Mouse (Mus musculus) forebrain, embryonic 12.5 days (tissue): ENCODE results near the gene Map3k6. TPM values are rescaled to one million over a fixed set of nuclear protein-coding genes. Genes with fewer than 3 reads are reported as not detected.

Experiments
- ATAC-seq: fragments of 200-750 bp; cut with Nextera tagmentation; 2 replicates; pipeline ENCODE4 v1.8.0; 2017; ENCODE audit warnings: moderate TSS enrichment; ENCODE audit not compliant: low FRiP score
- H3K27ac ChIP-seq: fragments of 300-500 bp; sonication (generic); 2 replicates; pipeline ENCODE4 v1.5.1; 2016; ENCODE audit warnings: mild to moderate bottlenecking
- H3K27me3 ChIP-seq: fragments of 300-500 bp; sonication (generic); 2 replicates; pipeline ENCODE4 v1.6.1; 2016; ENCODE audit warnings: mild to moderate bottlenecking
- H3K36me3 ChIP-seq: fragments of 300-500 bp; sonication (generic); replicated peaks from 2 replicates; pipeline ENCODE4 v1.6.1; 2016; ENCODE audit warnings: mild to moderate bottlenecking
- H3K4me1 ChIP-seq: fragments of 300-500 bp; sonication (generic); 2 replicates; pipeline ENCODE4 v1.6.1; 2016
- H3K4me2 ChIP-seq: fragments of 300-500 bp; sonication (generic); 2 replicates; pipeline ENCODE4 v1.6.1; 2016; ENCODE audit warnings: mild to moderate bottlenecking, moderate library complexity
- H3K4me3 ChIP-seq: fragments of 300-500 bp; sonication (generic); replicated peaks from 2 replicates; pipeline ENCODE4 v1.5.1; 2016; ENCODE audit warnings: mild to moderate bottlenecking
- H3K9ac ChIP-seq: fragments of 300-500 bp; sonication (generic); 2 replicates; pipeline ENCODE4 v1.6.1; 2016; ENCODE audit warnings: mild to moderate bottlenecking
- H3K9me3 ChIP-seq: fragments of 300-500 bp; sonication (generic); 2 replicates; pipeline ENCODE4 v1.6.1; 2016
- WGBS: fragments of 180-500 bp; shearing (Covaris S2); methylation state at CpG from one replicate; pipeline ENCODE4 v1.1.7; 2016; 5-methylcytosine and 5-hydroxymethylcytosine counted together
- microRNA-seq: library from miRNA; unstranded; fragments of <30 nt; microRNA quantifications from one replicate; pipeline ENCODE4, GENCODE M21; 2017
- polyA plus RNA-seq: library from polyadenylated mRNA; unstranded; fragments of >200 nt; fragmentation: Nextera tagmentation; extraction: Ambion mirVana; gene quantifications from 2 replicates; pipeline ENCODE4 v1.2.1, GENCODE M21; 2016

The Map3k6 gene
- polyA plus RNA-seq, 1 experiment from 2014 or later: 1.3 TPM

DNA sequence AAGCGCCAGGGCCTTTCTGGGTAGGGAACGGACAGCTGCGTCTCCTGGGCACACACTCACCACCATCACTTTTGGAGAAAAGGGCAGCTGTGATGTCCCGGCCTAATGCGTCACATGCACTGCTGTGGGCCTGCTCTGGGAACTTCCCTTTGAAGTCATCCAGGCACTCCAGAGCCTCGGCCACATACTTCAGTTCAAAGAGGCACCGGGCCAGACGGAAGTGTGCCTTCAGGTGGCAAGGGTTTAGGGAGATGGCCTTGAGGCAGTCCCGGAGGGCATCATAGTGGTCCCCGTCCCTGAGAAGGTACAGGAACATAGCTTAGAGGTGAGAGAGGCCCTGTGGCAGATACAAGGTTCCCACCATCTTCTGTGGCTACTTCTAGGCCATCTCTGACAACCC lies 56.7 kb downstream of the Map3k6 start:
- 0 out of 2 replicates have a peak overlapping the region, but pooled peaks have one; percentile 12 for H3K9ac ChIP-seq
- H3K9me3 ChIP-seq: no peaks in the 10 kb centered on the region
- H3K4me1 ChIP-seq: peaks cover 36% of the 10 kb centered on the region
- ATAC-seq: no peak
- no peak overlapping the region for H3K4me3 ChIP-seq
- H3K27ac ChIP-seq: peak overlapping the region; percentile 66; the same call in 1 of the 2 replicates
- H3K27me3 ChIP-seq: 0 out of 2 replicates have a peak, but pooled peaks cover 3% of the 10 kb centered on the region
- peaks cover 55% of the 10 kb centered on the region for H3K36me3 ChIP-seq
- no peak overlapping the region for H3K4me2 ChIP-seq
- WGBS: 76% methylated on average over 10 of the region's 10 CpGs

DNA sequence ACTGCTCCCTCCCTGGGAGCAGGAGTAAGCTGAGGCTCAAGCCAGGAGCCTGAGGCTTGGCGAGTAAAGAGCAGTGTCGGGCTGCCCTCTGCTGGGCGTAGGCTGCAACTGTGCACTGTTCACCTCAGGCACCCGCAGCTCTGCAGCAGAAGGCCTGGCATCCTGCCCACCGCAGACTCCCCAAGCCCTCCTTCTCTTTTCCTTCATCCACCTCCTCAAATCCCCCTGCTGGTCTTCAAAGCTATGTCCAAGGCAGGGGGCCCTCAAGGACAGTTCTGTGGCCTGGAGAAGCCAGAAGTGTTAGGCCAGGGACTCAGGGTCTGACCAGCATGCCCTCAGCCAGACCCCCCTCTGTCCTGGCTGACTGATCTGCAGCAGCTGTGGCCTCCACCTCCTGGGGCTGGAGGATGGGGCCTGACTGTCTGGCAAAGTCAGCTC lies 57.2 kb downstream of the Map3k6 start:
- Histone ChIP-seq H3K4me2 (no peak overlapping the region), H3K4me3 (no peak overlapping the region), H3K27ac (peak overlapping the region; percentile 66), H3K27me3 (0 out of 2 replicates have a peak, but pooled peaks cover 3% of the 10 kb centered on the region), H3K36me3 (peaks cover 60% of the 10 kb centered on the region), H3K9ac (0 out of 2 replicates have a peak overlapping the region, but pooled peaks have one; percentile 12), H3K9me3 (no peaks in the 10 kb centered on the region), H3K4me1 (peaks cover 31% of the 10 kb centered on the region)
- peak; percentile 80 for ATAC-seq
- 5% methylated on average over 5 of the region's 5 CpGs for WGBS

DNA sequence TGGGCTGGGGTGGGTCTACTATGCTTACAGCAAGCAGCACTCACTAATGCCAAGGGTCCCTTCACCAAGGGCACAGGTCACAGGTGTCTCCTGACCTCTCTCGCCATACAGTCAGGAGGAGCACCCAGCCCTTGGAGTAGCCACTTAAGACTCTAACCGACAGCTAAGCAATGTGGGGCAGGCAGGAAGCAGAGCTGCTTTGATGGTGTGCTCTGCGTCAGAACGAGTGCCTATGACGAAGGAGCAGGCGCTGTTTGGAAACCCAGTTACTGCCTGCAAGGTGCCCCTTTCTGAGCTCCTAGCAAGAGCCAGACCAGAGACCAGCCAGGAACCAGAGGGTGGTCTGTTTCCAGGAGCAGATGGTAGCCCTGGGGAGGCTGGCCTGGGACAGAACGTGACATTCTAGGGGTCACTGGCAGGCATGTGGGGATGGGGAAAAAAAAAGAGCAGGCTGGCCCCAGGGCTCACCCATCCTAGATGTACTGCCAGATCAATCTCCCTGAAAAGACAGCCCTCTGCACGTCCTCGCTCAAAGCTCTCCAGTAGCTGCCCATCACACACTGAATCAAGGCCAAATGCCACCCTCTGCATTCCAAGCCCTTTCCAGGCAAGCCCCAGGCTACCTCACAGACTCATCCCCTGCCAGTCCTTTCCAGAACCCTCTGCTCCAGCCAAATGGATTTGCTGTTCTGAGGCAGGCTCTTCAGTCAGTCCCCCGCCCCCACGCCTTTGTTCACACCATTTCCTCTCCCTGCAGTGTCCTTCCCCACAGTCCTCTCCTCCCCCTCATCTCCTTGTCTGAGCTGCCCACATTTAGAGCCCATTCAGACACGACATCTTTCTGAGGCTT lies 58.1 kb downstream of the Map3k6 start:
- no peak overlapping the region for H3K4me2 ChIP-seq
- no peak overlapping the region for H3K4me3 ChIP-seq
- 41% methylated on average over 12 of the region's 12 CpGs for WGBS
- no peaks in the 10 kb centered on the region for H3K9me3 ChIP-seq
- H3K27me3 ChIP-seq: 0 out of 2 replicates have a peak, but pooled peaks cover 3% of the 10 kb centered on the region
- H3K36me3 ChIP-seq: peaks cover 68% of the 10 kb centered on the region
- H3K4me1 ChIP-seq: peaks cover 22% of the 10 kb centered on the region
- H3K27ac ChIP-seq: peak overlapping the region; percentile 53; the same call in 1 of the 2 replicates
- H3K9ac ChIP-seq: peak overlapping the region; percentile 12; the same call in 1 of the 2 replicates
- ATAC-seq: no peak

- Histone ChIP-seq H3K4me3 (no peak overlapping the region), H3K27me3 (0 out of 2 replicates have a peak, but pooled peaks cover 3% of the 10 kb centered on the region), H3K27ac (peak overlapping the region; percentile 53; the same call in 1 of the 2 replicates), H3K9ac (no peak overlapping the region), H3K36me3 (peaks cover 64% of the 10 kb centered on the region), H3K4me2 (no peak overlapping the region), H3K9me3 (no peaks in the 10 kb centered on the region), H3K4me1 (peaks cover 15% of the 10 kb centered on the region)
- no peak for ATAC-seq
- WGBS: 76% methylated on average over 5 of the region's 5 CpGs
These were observed 59.1 kb downstream of the Map3k6 start for GRCm38 (mm10) chr4:133299701-133300100.

DNA sequence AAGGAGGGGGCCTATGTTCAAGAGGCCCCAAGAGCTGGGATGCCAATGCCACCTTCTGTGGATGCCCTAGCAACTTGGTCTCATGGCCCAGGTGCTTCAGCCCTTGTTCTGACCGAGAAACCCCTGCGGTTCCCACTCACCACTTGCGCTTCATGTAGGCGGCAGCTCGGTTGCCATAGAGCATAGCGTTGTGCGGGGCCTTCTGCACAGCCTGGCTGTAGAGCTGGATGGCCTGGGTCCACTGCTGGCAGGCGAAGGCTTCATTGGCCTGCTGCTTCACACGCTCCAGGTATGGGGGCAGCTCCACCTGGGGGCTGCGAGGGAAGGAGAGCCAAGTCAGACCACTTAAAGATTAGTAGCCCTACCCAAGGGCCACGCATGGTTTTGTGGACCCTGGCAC lies 59.8 kb downstream of the Map3k6 start:
- no peak overlapping the region for H3K9ac ChIP-seq
- no peak overlapping the region for H3K4me3 ChIP-seq
- no peaks in the 10 kb centered on the region for H3K9me3 ChIP-seq
- 90% methylated on average over 11 of the region's 11 CpGs for WGBS
- H3K36me3 ChIP-seq: peaks cover 61% of the 10 kb centered on the region
- H3K27ac ChIP-seq: 0 out of 2 replicates have a peak overlapping the region, but pooled peaks have one; percentile 36
- H3K27me3 ChIP-seq: 0 out of 2 replicates have a peak, but pooled peaks cover 3% of the 10 kb centered on the region
- no peak for ATAC-seq
- no peak overlapping the region for H3K4me2 ChIP-seq
- peaks cover 15% of the 10 kb centered on the region for H3K4me1 ChIP-seq

GRCm38 (mm10) chr4:133301802-133302201 lies 61.2 kb downstream of the Map3k6 start:
- peaks cover 48% of the 10 kb centered on the region for H3K36me3 ChIP-seq
- no peaks in the 10 kb centered on the region for H3K9me3 ChIP-seq
- ATAC-seq: peak; percentile 25; the same call in 1 of the 2 replicates
- no peak overlapping the region for H3K9ac ChIP-seq
- no peak overlapping the region for H3K27ac ChIP-seq
- 22% methylated on average over 4 of the region's 4 CpGs for WGBS
- H3K27me3 ChIP-seq: no peaks in the 10 kb centered on the region
- no peak overlapping the region for H3K4me3 ChIP-seq
- H3K4me2 ChIP-seq: no peak overlapping the region
- H3K4me1 ChIP-seq: peaks cover 15% of the 10 kb centered on the region

Small RNA genes within 50 kb of the gene (microRNA-seq; reads per million reads assigned to microRNA genes)
- gene Mir7017: 0.73 reads per million

Other genes with a start within 250 kb of the Map3k6 start
- 7.2 and 8.1 TPM in 2 replicates for gene Ahdc1, start 229.6 kb upstream of the Map3k6 start, polyA plus RNA-seq
- gene Wasf2, start 110.3 kb upstream of the Map3k6 start, polyA plus RNA-seq: 36.4 and 42.5 TPM in 2 replicates
- 0.47 and 0.50 TPM in 2 replicates for gene Cd164l2, start 28.7 kb upstream of the Map3k6 start, polyA plus RNA-seq
- gene Gpr3, start 28.3 kb upstream of the Map3k6 start, polyA plus RNA-seq: 0.14 and 0.29 TPM in 2 replicates
- gene Sytl1, start 22.3 kb downstream of the Map3k6 start, polyA plus RNA-seq: 0.74 and 0.80 TPM in 2 replicates
- 70.9 and 74.3 TPM in 2 replicates for gene Tmem222, start 37.0 kb downstream of the Map3k6 start, polyA plus RNA-seq
- gene Wdtc1, start 112.7 kb downstream of the Map3k6 start, polyA plus RNA-seq: 21.1 and 22.9 TPM in 2 replicates
- 7.2 and 8.3 TPM in 2 replicates for gene Slc9a1, start 128.9 kb downstream of the Map3k6 start, polyA plus RNA-seq
- 0.24 and 0.50 TPM in 2 replicates for gene Tent5b, start 239.3 kb downstream of the Map3k6 start, polyA plus RNA-seq